Mouse (Mus musculus) embryonic facial prominence, embryonic 11.5 days (tissue): ENCODE data around the gene Eepd1. TPM values are rescaled to one million over a fixed set of nuclear protein-coding genes. Genes with fewer than 3 reads are reported as not detected.
A peak's percentile ranks its signal among the peaks of the same experiment; 100 is the strongest.
"Not testable (repeated sequence)": the region's sequence is repeated elsewhere in the genome, so short reads cannot be mapped to it uniquely, and the experiment has no call there.

Source experiments
- ATAC-seq: fragments of 200-750 bp; cut with Nextera tagmentation; replicated peaks from 2 replicates; pipeline ENCODE4 v1.8.0; 2017; ENCODE audit warnings: low read depth; ENCODE audit not compliant: insufficient number of reproducible peaks, low FRiP score, low TSS enrichment
- DNase-seq: peaks from one replicate; pipeline ENCODE4 v3.0.0-alpha.2; 2015; ENCODE audit warnings: low spot score
- H3K27ac ChIP-seq: fragments of 300-500 bp; sonication (generic); replicated peaks from 2 replicates; pipeline ENCODE4 v1.5.1; 2014; ENCODE audit warnings: mild to moderate bottlenecking, low read depth, low read length, control low read depth
- H3K27me3 ChIP-seq: fragments of 300-500 bp; sonication (generic); 2 replicates; pipeline ENCODE4 v1.6.1; 2014; ENCODE audit warnings: mild to moderate bottlenecking, low read length, moderate library complexity, mixed read lengths; ENCODE audit not compliant: control insufficient read depth, insufficient read depth
- H3K36me3 ChIP-seq: fragments of 300-500 bp; sonication (generic); replicated peaks from 2 replicates; pipeline ENCODE4 v1.6.1; 2014; ENCODE audit warnings: low read depth, mild to moderate bottlenecking, low read length, moderate library complexity, mixed read lengths; ENCODE audit not compliant: control insufficient read depth, insufficient read depth
- H3K4me1 ChIP-seq: fragments of 300-500 bp; sonication (generic); 2 replicates; pipeline ENCODE4 v1.6.1; 2014; ENCODE audit warnings: low read length, mixed read lengths; ENCODE audit not compliant: control insufficient read depth, insufficient read depth
- H3K4me2 ChIP-seq: fragments of 300-500 bp; sonication (generic); 2 replicates; pipeline ENCODE4 v1.6.1; 2014; ENCODE audit warnings: low read depth, mild to moderate bottlenecking, control low read depth, low read length, moderate library complexity
- H3K4me3 ChIP-seq: fragments of 300-500 bp; sonication (generic); 2 replicates; pipeline ENCODE4 v1.5.1; 2014; ENCODE audit warnings: low read depth, low read length, control low read depth
- H3K9ac ChIP-seq: fragments of 300-500 bp; sonication (generic); replicated peaks from 2 replicates; pipeline ENCODE4 v1.6.1; 2014; ENCODE audit warnings: mild to moderate bottlenecking, control low read depth, low read length
- H3K9me3 ChIP-seq: fragments of 300-500 bp; sonication (generic); replicated peaks from 2 replicates; pipeline ENCODE4 v1.6.1; 2016; ENCODE audit warnings: mild to moderate bottlenecking, low read length, inconsistent platforms, mixed read lengths; ENCODE audit not compliant: control insufficient read depth
- WGBS: fragments of 180-500 bp; shearing (Covaris S2); extraction: QIAGEN DNeasy Blood & Tissue Kit; methylation state at CpG from one replicate; pipeline ENCODE4 v1.1.7; 2014; 5-methylcytosine and 5-hydroxymethylcytosine counted together
- polyA plus RNA-seq: library from polyadenylated mRNA; unstranded; fragments of >200 nt; fragmentation: Nextera tagmentation; extraction: Ambion mirVana; gene quantifications from 2 replicates; pipeline ENCODE4 v1.2.1, GENCODE M21; 2014

Eepd1 gene
- polyA plus RNA-seq = 15.5 and 16.1 TPM in 2 replicates

GRCm38 (mm10) chr9:25481344-25482095, at the start of gene Eepd1:
Gene Eepd1, plus strand, starts transcription at chr9:25481547.
- DNase-seq (peak; percentile 95), ATAC-seq (peak; percentile 93)
- H3K27me3 ChIP-seq = no peaks in the 10 kb centered on the region
- peak within 1 kb of the TSS; percentile 84 for H3K4me2 ChIP-seq
- peak within 1 kb of the TSS; percentile 72 for H3K9ac ChIP-seq
- H3K4me3 ChIP-seq = peak within 1 kb of the TSS; percentile 70
- no peaks in the 10 kb centered on the region for H3K4me1 ChIP-seq
- peak within 1 kb of the TSS; percentile 53 for H3K27ac ChIP-seq
- no peaks in the 10 kb centered on the region for H3K36me3 ChIP-seq
- 1% methylated on average over 50 of the region's 75 CpGs for WGBS
- H3K9me3 ChIP-seq = no peaks in the 10 kb centered on the region

GRCm38 (mm10) chr9:25438836-25439235, 42.5 kb upstream of the Eepd1 start:
- no peak for ATAC-seq
- no peak overlapping the region for H3K9ac ChIP-seq
- WGBS = 84% methylated on average over 3 of the region's 3 CpGs
- no peaks in the 10 kb centered on the region for H3K27me3 ChIP-seq
- no peak for DNase-seq
- H3K4me2 ChIP-seq = no peak overlapping the region
- no peak overlapping the region for H3K4me3 ChIP-seq
- no peak overlapping the region for H3K27ac ChIP-seq
- H3K9me3 ChIP-seq = no peaks in the 10 kb centered on the region
- H3K4me1 ChIP-seq = no peaks in the 10 kb centered on the region
- H3K36me3 ChIP-seq = no peaks in the 10 kb centered on the region

GRCm38 (mm10) chr9:25440046-25440445, 41.3 kb upstream of the Eepd1 start:
- ATAC-seq, H3K4me2 ChIP-seq, H3K27ac ChIP-seq, H3K4me3 ChIP-seq, H3K36me3 ChIP-seq, H3K9me3 ChIP-seq, H3K9ac ChIP-seq, H3K27me3 ChIP-seq, DNase-seq, H3K4me1 ChIP-seq: not testable (repeated sequence)
- 70% methylated on average over 5 of the region's 5 CpGs for WGBS

GRCm38 (mm10) chr9:25442041-25442440, 39.3 kb upstream of the Eepd1 start:
- H3K36me3 ChIP-seq = no peaks in the 10 kb centered on the region
- H3K4me2 ChIP-seq = no peak overlapping the region
- ATAC-seq (no peak), DNase-seq (no peak)
- no peak overlapping the region for H3K27ac ChIP-seq
- H3K9me3 ChIP-seq = no peaks in the 10 kb centered on the region
- H3K4me1 ChIP-seq = no peaks in the 10 kb centered on the region
- no peaks in the 10 kb centered on the region for H3K27me3 ChIP-seq
- no peak overlapping the region for H3K4me3 ChIP-seq
- no peak overlapping the region for H3K9ac ChIP-seq

GRCm38 (mm10) chr9:25443029-25443428, 38.3 kb upstream of the Eepd1 start:
- no peak overlapping the region for H3K9ac ChIP-seq
- ATAC-seq (no peak), DNase-seq (no peak)
- 78% methylated on average over 3 of the region's 3 CpGs for WGBS
- H3K27me3 ChIP-seq = no peaks in the 10 kb centered on the region
- H3K4me2 ChIP-seq = no peak overlapping the region
- H3K4me3 ChIP-seq = no peak overlapping the region
- no peak overlapping the region for H3K27ac ChIP-seq
- H3K4me1 ChIP-seq = no peaks in the 10 kb centered on the region
- H3K9me3 ChIP-seq = no peaks in the 10 kb centered on the region
- H3K36me3 ChIP-seq = no peaks in the 10 kb centered on the region

GRCm38 (mm10) chr9:25443546-25443945, 37.8 kb upstream of the Eepd1 start:
- no peak for ATAC-seq
- Histone ChIP-seq H3K27ac (no peak overlapping the region), H3K9me3 (no peaks in the 10 kb centered on the region), H3K4me2 (no peak overlapping the region), H3K27me3 (no peaks in the 10 kb centered on the region), H3K36me3 (no peaks in the 10 kb centered on the region), H3K4me1 (no peaks in the 10 kb centered on the region), H3K9ac (no peak overlapping the region), H3K4me3 (no peak overlapping the region)
- DNase-seq = no peak

GRCm38 (mm10) chr9:25450394-25450793, 31.0 kb upstream of the Eepd1 start:
- no peaks in the 10 kb centered on the region for H3K4me1 ChIP-seq
- no peak for DNase-seq
- H3K36me3 ChIP-seq = no peaks in the 10 kb centered on the region
- H3K9me3 ChIP-seq = no peaks in the 10 kb centered on the region
- H3K4me3 ChIP-seq = no peak overlapping the region
- ATAC-seq = no peak
- no peak overlapping the region for H3K27ac ChIP-seq
- no peaks in the 10 kb centered on the region for H3K27me3 ChIP-seq
- WGBS = 66% methylated on average over 4 of the region's 4 CpGs
- no peak overlapping the region for H3K4me2 ChIP-seq
- H3K9ac ChIP-seq = no peak overlapping the region

- H3K27me3 ChIP-seq = no peaks in the 10 kb centered on the region
- no peak overlapping the region for H3K4me2 ChIP-seq
- no peak overlapping the region for H3K9ac ChIP-seq
- ATAC-seq = no peak
- H3K36me3 ChIP-seq = no peaks in the 10 kb centered on the region
- no peak overlapping the region for H3K4me3 ChIP-seq
- no peak for DNase-seq
- 82% methylated on average over 2 of the region's 2 CpGs for WGBS
- no peaks in the 10 kb centered on the region for H3K9me3 ChIP-seq
- no peaks in the 10 kb centered on the region for H3K4me1 ChIP-seq
- H3K27ac ChIP-seq = no peak overlapping the region
Observed at GRCm38 (mm10) chr9:25455027-25455426, 26.3 kb upstream of the Eepd1 start.
